Mouse (Mus musculus) midbrain, embryonic 10.5 days (tissue): ENCODE data around the gene Kntc1. TPM values are rescaled to one million over a fixed set of nuclear protein-coding genes. Genes with fewer than 3 reads are reported as not detected.

Experiments
- DNase-seq: peaks from one replicate; pipeline ENCODE4 v3.0.0-alpha.2; 2017; ENCODE audit warnings: low spot score
- H3K27ac ChIP-seq: fragments of 300-500 bp; sonication (generic); replicated peaks from 2 replicates; pipeline ENCODE4 v1.5.1; 2016; ENCODE audit warnings: mild to moderate bottlenecking
- H3K27me3 ChIP-seq: fragments of 300-500 bp; sonication (generic); 2 replicates; pipeline ENCODE4 v1.6.1; 2016; ENCODE audit warnings: low read depth, mild to moderate bottlenecking; ENCODE audit not compliant: poor library complexity, severe bottlenecking
- H3K36me3 ChIP-seq: fragments of 300-500 bp; sonication (generic); 2 replicates; pipeline ENCODE4 v1.6.1; 2016; ENCODE audit warnings: mild to moderate bottlenecking, moderate library complexity
- H3K4me1 ChIP-seq: fragments of 300-500 bp; sonication (generic); 2 replicates; pipeline ENCODE4 v1.6.1; 2016
- H3K4me3 ChIP-seq: fragments of 300-500 bp; sonication (generic); 2 replicates; pipeline ENCODE4 v1.5.1; 2016; ENCODE audit warnings: mild to moderate bottlenecking, moderate library complexity
- H3K9me3 ChIP-seq: fragments of 300-500 bp; sonication (generic); replicated peaks from 2 replicates; pipeline ENCODE4 v1.6.1; 2016; ENCODE audit warnings: mild to moderate bottlenecking
- WGBS: fragments of 180-500 bp; shearing (Covaris S2); methylation state at CpG from one replicate; pipeline ENCODE4 v1.1.7; 2016; 5-methylcytosine and 5-hydroxymethylcytosine counted together
- polyA plus RNA-seq: library from polyadenylated mRNA; unstranded; fragments of >200 nt; fragmentation: Nextera tagmentation; extraction: Ambion mirVana; gene quantifications from 2 replicates; pipeline ENCODE4 v1.2.1, GENCODE M21; 2016

Gene Kntc1
- polyA plus RNA-seq, 1 experiment from 2014 or later: 47.7 TPM

DNA sequence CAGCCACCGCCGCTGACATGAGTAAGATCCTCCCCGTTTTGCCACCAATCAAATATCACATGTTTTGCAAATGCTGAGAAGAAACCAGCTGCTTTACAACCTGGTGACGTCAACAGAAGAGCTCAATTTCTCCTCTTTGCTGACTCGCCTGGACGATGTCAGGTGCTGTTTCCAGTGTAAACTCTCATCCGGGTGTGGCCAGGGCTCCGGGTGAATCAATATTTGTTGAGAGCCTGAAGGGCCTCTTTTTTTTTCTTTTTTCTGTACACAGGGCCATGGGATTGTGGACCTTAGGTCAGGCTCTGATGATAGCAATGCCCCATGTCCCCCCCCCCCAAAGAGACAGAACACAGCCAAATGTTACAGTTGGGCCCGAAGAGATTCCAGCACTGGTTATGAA lies 105.0 kb downstream of the Kntc1 start:
- whole genome bisulfite sequencing: 88% methylated on average over 9 of the region's 9 CpGs
- no peaks in the 10 kb centered on the region for H3K27me3 ChIP-seq
- no peaks in the 10 kb centered on the region for H3K36me3 ChIP-seq
- DNase-seq: no peak
- H3K4me3 ChIP-seq: no peak overlapping the region
- H3K27ac ChIP-seq: no peak overlapping the region
- peaks cover 5% of the 10 kb centered on the region; the same call in 1 of the 2 replicates for H3K9me3 ChIP-seq
- no peaks in the 10 kb centered on the region for H3K4me1 ChIP-seq

- 83% methylated on average over 11 of the region's 11 CpGs for whole genome bisulfite sequencing
- H3K4me1 ChIP-seq: peaks cover 7% of the 10 kb centered on the region
- no peak overlapping the region for H3K4me3 ChIP-seq
- no peaks in the 10 kb centered on the region for H3K27me3 ChIP-seq
- H3K9me3 ChIP-seq: peaks cover 5% of the 10 kb centered on the region; the same call in 1 of the 2 replicates
- no peak overlapping the region for H3K27ac ChIP-seq
- no peak for DNase-seq
- no peaks in the 10 kb centered on the region for H3K36me3 ChIP-seq
These were observed 109.3 kb downstream of the Kntc1 start for GRCm38 (mm10) chr5:123858798-123859197.

- peaks cover 7% of the 10 kb centered on the region for H3K4me1 ChIP-seq
- no peaks in the 10 kb centered on the region for H3K27me3 ChIP-seq
- WGBS: 91% methylated on average over 15 of the region's 15 CpGs
- H3K27ac ChIP-seq: no peak overlapping the region
- no peaks in the 10 kb centered on the region for H3K36me3 ChIP-seq
- no peak overlapping the region for H3K4me3 ChIP-seq
- no peaks in the 10 kb centered on the region for H3K9me3 ChIP-seq
- no peak for DNase-seq
These were observed 113.1 kb downstream of the Kntc1 start for GRCm38 (mm10) chr5:123862374-123863350.

- DNase-seq: no peak
- H3K4me1 ChIP-seq: peaks cover 7% of the 10 kb centered on the region
- WGBS: 89% methylated on average over 14 of the region's 14 CpGs
- H3K9me3 ChIP-seq: no peaks in the 10 kb centered on the region
- H3K4me3 ChIP-seq: no peak overlapping the region
- H3K27ac ChIP-seq: no peak overlapping the region
- H3K27me3 ChIP-seq: no peaks in the 10 kb centered on the region
- H3K36me3 ChIP-seq: no peaks in the 10 kb centered on the region
These were observed 114.4 kb downstream of the Kntc1 start for GRCm38 (mm10) chr5:123863934-123864333.

DNA sequence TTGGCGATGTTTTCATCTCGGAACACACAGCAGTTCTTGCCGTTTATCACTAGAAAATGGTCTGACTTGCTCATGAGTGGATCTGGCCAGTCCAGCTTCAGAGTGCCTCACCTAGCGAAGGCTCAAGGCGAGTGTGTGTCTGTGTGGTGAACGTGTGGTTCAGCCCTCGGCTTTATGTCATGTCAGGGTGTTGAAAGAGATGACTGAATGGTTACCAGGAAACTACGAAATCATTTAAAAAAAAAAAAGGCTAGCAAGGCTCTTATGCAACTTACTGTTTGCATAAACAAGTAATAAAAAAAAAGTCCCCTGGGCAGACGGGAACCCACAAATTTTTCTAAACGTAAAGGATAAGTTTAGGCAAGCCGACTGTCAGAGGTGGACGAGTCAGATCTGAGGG lies 115.8 kb downstream of the Kntc1 start, which contains the start of gene Hcar2:
Gene Hcar2, minus strand, starts transcription at position 135 of the 400 bp plus-strand sequence.
- Histone ChIP-seq H3K4me1 (no peaks in the 10 kb centered on the region; the same call in 1 of the 2 replicates), H3K9me3 (no peaks in the 10 kb centered on the region), H3K27me3 (no peaks in the 10 kb centered on the region), H3K27ac (no peak within 1 kb of the TSS), H3K4me3 (no peak within 1 kb of the TSS), H3K36me3 (no peaks in the 10 kb centered on the region)
- no peak for DNase-seq
- WGBS: 89% methylated on average over 12 of the region's 12 CpGs

GRCm38 (mm10) chr5:123866457-123866856 lies 116.9 kb downstream of the Kntc1 start:
- Histone ChIP-seq H3K9me3 (no peaks in the 10 kb centered on the region), H3K36me3 (no peaks in the 10 kb centered on the region), H3K4me1 (no peaks in the 10 kb centered on the region), H3K4me3 (no peak overlapping the region), H3K27me3 (no peaks in the 10 kb centered on the region), H3K27ac (no peak overlapping the region)
- DNase-seq: no peak
- 94% methylated on average over 4 of the region's 4 CpGs for WGBS

- Histone ChIP-seq H3K36me3 (no peaks in the 10 kb centered on the region), H3K9me3 (no peaks in the 10 kb centered on the region), H3K27me3 (no peaks in the 10 kb centered on the region), H3K4me3 (no peak overlapping the region), H3K27ac (no peak overlapping the region), H3K4me1 (no peaks in the 10 kb centered on the region)
- no peak for DNase-seq
- 85% methylated on average over 4 of the region's 4 CpGs for WGBS
These were observed 120.1 kb downstream of the Kntc1 start for GRCm38 (mm10) chr5:123869615-123870014.

Other genes starting within 250 kb of the Kntc1 start
- gene B3gnt4, start 239.3 kb upstream of the Kntc1 start, polyA plus RNA-seq: 0.83 and 2.1 TPM in 2 replicates
- 157 and 166 TPM in 2 replicates for gene Diablo, start 225.5 kb upstream of the Kntc1 start, polyA plus RNA-seq
- not detected in 2 replicates for gene Gm49027, start 224.2 kb upstream of the Kntc1 start, polyA plus RNA-seq
- gene Vps33a, start 176.7 kb upstream of the Kntc1 start, polyA plus RNA-seq: 30.4 and 34.1 TPM in 2 replicates
- gene Clip1, start 65.1 kb upstream of the Kntc1 start, polyA plus RNA-seq: 51.3 and 55.8 TPM in 2 replicates
- 90.1 and 94.5 TPM in 2 replicates for gene Zcchc8, start 28.6 kb upstream of the Kntc1 start, polyA plus RNA-seq
- gene Rsrc2, start 302 bp upstream of the Kntc1 start, polyA plus RNA-seq: 126 and 151 TPM in 2 replicates
- gene Hcar2, start 115.8 kb downstream of the Kntc1 start, polyA plus RNA-seq: not detected in 2 replicates
- not detected in 2 replicates for gene Hcar1, start 130.3 kb downstream of the Kntc1 start, polyA plus RNA-seq
- 159 and 186 TPM in 2 replicates for gene Denr, start 157.5 kb downstream of the Kntc1 start, polyA plus RNA-seq
- gene Gm43518, start 177.7 kb downstream of the Kntc1 start, polyA plus RNA-seq: 1.9 and 3.4 TPM in 2 replicates
- gene Ccdc62, start 181.0 kb downstream of the Kntc1 start, polyA plus RNA-seq: 4.7 and 5.7 TPM in 2 replicates
- 6.6 and 9.2 TPM in 2 replicates for gene Hip1r, start 223.9 kb downstream of the Kntc1 start, polyA plus RNA-seq